Mouse (Mus musculus) liver, postnatal 0 days (tissue): Measurements from ENCODE around the gene Itpr2.

ENCODE experiments used
- CTCF ChIP-seq: sonication (generic); IDR thresholded peaks from 2 replicates; pipeline ENCODE4 v1.5.1; 2016; ENCODE audit warnings: antibody characterized with exemption, low read depth
- EP300 ChIP-seq: IDR thresholded peaks from 2 replicates; pipeline ENCODE4 v1.6.1; 2016; ENCODE audit warnings: antibody characterized with exemption, low read depth, mild to moderate bottlenecking

GRCm38 (mm10) chr6:146387039-146387713, 114.8 kb downstream of the Itpr2 start:
- TF ChIP-seq CTCF (no peak), EP300 (no peak)
